Mouse (Mus musculus) spleen, adult 2 months (tissue): ENCODE measurements around the gene Slc5a5.

Experiments used
- CTCF ChIP-seq: fragments of 200-500 bp; IDR thresholded peaks from 2 replicates; pipeline ENCODE4 v1.5.1; 2011; ENCODE audit warnings: mild to moderate bottlenecking, inconsistent platforms; ENCODE audit not compliant: insufficient read depth, insufficient read length, insufficient replicate concordance; ENCODE audit errors: extremely low read depth
- POLR2A ChIP-seq: fragments of 200-500 bp; IDR thresholded peaks from 2 replicates; pipeline ENCODE4 v1.6.1; 2011; ENCODE audit warnings: low read depth, low read length, inconsistent platforms

DNA sequence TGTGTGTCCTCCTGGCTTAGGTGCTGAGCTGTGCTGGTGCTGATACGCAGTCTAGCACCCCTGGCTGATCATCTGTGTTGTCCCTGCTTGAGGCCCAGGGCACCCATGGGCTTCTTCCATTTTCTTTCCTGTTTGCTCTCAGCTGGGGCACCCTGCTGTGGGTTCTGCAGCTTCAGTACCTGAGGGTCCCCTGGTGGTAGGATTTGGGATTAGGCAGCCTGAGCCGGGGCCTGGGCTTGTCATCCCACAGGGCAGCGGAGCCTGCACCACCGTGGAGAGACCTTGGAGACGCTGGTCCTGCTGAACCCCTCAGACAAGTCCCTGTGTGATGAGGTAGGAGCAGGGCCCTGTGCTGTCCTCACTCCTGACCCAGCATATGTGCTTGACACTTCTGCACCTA, 19.0 kb upstream of the Slc5a5 start:
- TF ChIP-seq POLR2A (no peak), CTCF (no peak)
